Mouse (Mus musculus): ENCODE results near the gene Sln. TPM values are rescaled to one million over a fixed set of nuclear protein-coding genes. Genes with fewer than 3 reads are reported as not detected.

Sln gene
- total RNA-seq, 1 experiment from 2014 or later: not detected

DNA sequence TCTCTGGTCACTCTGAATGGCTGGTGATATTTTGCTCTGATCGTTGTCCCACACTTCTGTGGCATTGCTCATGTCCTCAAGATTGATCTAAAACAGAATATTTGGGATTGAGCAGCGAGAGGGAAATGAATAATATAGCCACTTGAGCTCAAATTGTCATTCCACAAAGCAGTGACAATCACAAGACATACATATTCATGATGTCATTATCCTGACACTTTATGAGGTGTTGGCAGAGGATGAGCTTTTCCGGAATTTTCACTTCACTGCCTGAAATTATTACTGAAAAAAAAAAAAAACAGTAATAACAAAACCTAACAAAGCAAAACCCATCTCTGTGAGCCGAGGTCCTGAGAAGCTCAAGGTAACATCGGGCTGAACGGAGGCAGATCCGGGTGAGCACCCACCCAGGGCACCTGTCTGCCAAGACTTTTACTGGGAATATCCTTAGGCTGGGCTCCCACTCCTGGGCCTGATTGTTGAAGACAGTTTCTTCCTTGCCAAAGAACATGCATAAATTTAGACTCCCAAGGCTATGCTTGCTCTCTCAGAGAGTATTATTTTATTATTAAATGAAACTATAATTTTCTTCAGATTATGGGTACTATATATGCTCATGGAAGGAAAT, 53.4 kb downstream of the Sln start:
- no peak for ATAC-seq (replicated peaks; ENCODE audit: low read depth, poor library complexity, severe bottlenecking)

Other genes with a start within 250 kb of the Sln start
- gene Acat1, start 239.8 kb upstream of the Sln start, total RNA-seq (2017): 56.3 and 62.3 TPM in 2 replicates
- 62.7 and 67.6 TPM in 2 replicates for gene Cul5, start 180.2 kb upstream of the Sln start, total RNA-seq (2017)
- gene Rab39, start 143.9 kb upstream of the Sln start, total RNA-seq (2017): 0.55 TPM in 1 of 2 replicates, not detected in the other
- gene Slc35f2, start 78.6 kb upstream of the Sln start, total RNA-seq (2017): 10.6 and 12.5 TPM in 2 replicates
- gene Elmod1, start 125.1 kb downstream of the Sln start, total RNA-seq (2017): not detected in 2 replicates
- gene Tnfaip8l3, start 218.2 kb downstream of the Sln start, total RNA-seq (2017): not detected in 2 replicates